Mouse (Mus musculus) spleen, adult 2 months (tissue): Measurements from ENCODE around the gene Myt1l.

Experiments used
- CTCF ChIP-seq: fragments of 200-500 bp; IDR thresholded peaks from 2 replicates; pipeline ENCODE4 v1.5.1; 2011; ENCODE audit warnings: mild to moderate bottlenecking, inconsistent platforms; ENCODE audit not compliant: insufficient read depth, insufficient read length, insufficient replicate concordance; ENCODE audit errors: extremely low read depth
- POLR2A ChIP-seq: fragments of 200-500 bp; IDR thresholded peaks from 2 replicates; pipeline ENCODE4 v1.6.1; 2011; ENCODE audit warnings: low read depth, low read length, inconsistent platforms

DNA sequence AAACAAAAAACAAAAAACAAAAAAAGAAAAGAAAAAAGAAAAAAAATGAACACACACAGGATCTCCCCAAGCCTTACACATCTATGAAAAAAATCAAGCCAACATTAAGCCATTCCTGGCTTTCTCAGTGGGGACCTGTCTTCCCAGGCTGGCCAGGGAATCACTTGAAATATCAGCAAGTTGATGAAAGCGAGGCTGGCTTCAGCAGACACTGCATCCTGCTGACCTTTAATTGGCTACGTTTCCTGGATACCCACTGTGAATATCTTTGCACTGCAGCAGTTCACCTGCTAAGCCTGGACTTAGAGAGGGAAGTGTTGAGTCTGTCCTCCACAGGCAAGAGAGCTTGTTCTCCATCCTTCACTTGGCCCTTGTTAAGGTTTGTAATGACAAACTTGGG, 332.8 kb downstream of the Myt1l start:
- TF ChIP-seq CTCF (no peak), POLR2A (no peak)
